Mouse (Mus musculus) myocyte (in vitro differentiated cells): ENCODE measurements around the gene Adamtsl5. TPM values are rescaled to one million over a fixed set of nuclear protein-coding genes. Genes with fewer than 3 reads are reported as not detected.

Source experiments
- H3K27me3 ChIP-seq: one replicate; pipeline ENCODE4 v1.6.1; 2011; ENCODE audit not compliant: control insufficient read depth, insufficient read depth, insufficient read length
- H3K36me3 ChIP-seq: one replicate; pipeline ENCODE4 v1.6.1; 2011; ENCODE audit not compliant: control insufficient read depth, insufficient read depth
- H3K4me2 ChIP-seq: one replicate; pipeline ENCODE4 v1.6.1; 2011; ENCODE audit warnings: low read depth, control low read depth
- H3K4me3 ChIP-seq: one replicate; pipeline ENCODE4 v1.5.1; 2011; ENCODE audit warnings: mild to moderate bottlenecking, control low read depth, moderate library complexity
- H3K79me2 ChIP-seq: one replicate; pipeline ENCODE4 v1.6.1; 2011; ENCODE audit not compliant: control insufficient read depth, insufficient read depth
- H3ac ChIP-seq: one replicate; pipeline ENCODE4 v1.6.1; 2011; ENCODE audit not compliant: control insufficient read depth, insufficient read length
- CEBPB ChIP-seq: IDR thresholded peaks from 2 replicates; pipeline ENCODE4 v1.6.1; 2011; ENCODE audit warnings: mild to moderate bottlenecking, moderate library complexity; ENCODE audit not compliant: poor library complexity, insufficient read depth, severe bottlenecking
- E2F4 ChIP-seq: IDR thresholded peaks from one replicate; pipeline ENCODE4 v1.6.1; 2011; ENCODE audit warnings: mild to moderate bottlenecking, control low read depth, moderate library complexity; ENCODE audit not compliant: insufficient read depth
- MAX ChIP-seq: IDR thresholded peaks from one replicate; pipeline ENCODE4 v1.6.1; 2011; ENCODE audit warnings: low read depth, mild to moderate bottlenecking, control low read depth
- MYOD1 ChIP-seq, 3 experiments: IDR thresholded peaks; one replicate each; pipeline ENCODE4 v1.6.1; 2011; ENCODE audit warnings: control low read depth in 2 of 3, low read depth in 2 of 3, mild to moderate bottlenecking in 2 of 3, moderate library complexity in 1 of 3; ENCODE audit not compliant: insufficient read length in 2 of 3, control insufficient read depth in 1 of 3
- MYOG ChIP-seq, 3 experiments: IDR thresholded peaks; one replicate each; pipeline ENCODE4 v1.6.1; 2011; ENCODE audit warnings: control low read depth in 2 of 3, low read depth in 2 of 3, mild to moderate bottlenecking in 2 of 3; ENCODE audit not compliant: insufficient read length in 2 of 3, control insufficient read depth in 1 of 3, insufficient read depth in 1 of 3
- POLR2A ChIP-seq: IDR thresholded peaks from one replicate; pipeline ENCODE4 v1.6.1; 2011; ENCODE audit warnings: low read depth, mild to moderate bottlenecking, control low read depth, moderate library complexity; ENCODE audit not compliant: insufficient read length
- POLR2AphosphoS2 ChIP-seq: IDR thresholded peaks from one replicate; pipeline ENCODE4 v1.6.1; 2011; ENCODE audit warnings: low read depth, control low read depth; ENCODE audit not compliant: insufficient read length
- REST ChIP-seq: IDR thresholded peaks from one replicate; pipeline ENCODE4 v1.6.1; 2011; ENCODE audit warnings: mild to moderate bottlenecking, control low read depth, moderate library complexity; ENCODE audit not compliant: insufficient read depth, insufficient read length
- SRF ChIP-seq: IDR thresholded peaks from one replicate; pipeline ENCODE4 v1.6.1; 2011; ENCODE audit warnings: low read depth; ENCODE audit not compliant: control insufficient read depth, insufficient read length
- TCF12 ChIP-seq: IDR thresholded peaks from one replicate; pipeline ENCODE4 v1.6.1; 2011; ENCODE audit warnings: mild to moderate bottlenecking, control low read depth; ENCODE audit not compliant: poor library complexity, insufficient read depth, severe bottlenecking
- TCF3 ChIP-seq: IDR thresholded peaks from one replicate; pipeline ENCODE4 v1.6.1; 2011; ENCODE audit warnings: low read depth, control low read depth; ENCODE audit not compliant: insufficient read length
- USF1 ChIP-seq: IDR thresholded peaks from one replicate; pipeline ENCODE4 v1.6.1; 2011; ENCODE audit warnings: low read depth, mild to moderate bottlenecking, control low read depth, moderate library complexity
- polyA plus RNA-seq: library from polyadenylated mRNA; unstranded; fragments of >200 nt; fragmentation: generic; extraction: Trizol; gene quantifications from one replicate; pipeline ENCODE4 v1.2.1, GENCODE M21; 2012; ENCODE audit warnings: missing spikeins

Adamtsl5 gene
- polyA plus RNA-seq, 1 experiment = 57.8 TPM

- Histone ChIP-seq H3K79me2 (no peaks in the 10 kb centered on the region), H3K36me3 (no peaks in the 10 kb centered on the region), H3K27me3 (peaks cover 71% of the 10 kb centered on the region), H3K4me2 (no peak overlapping the region), H3K4me3 (no peak overlapping the region), H3ac (no peak overlapping the region)
- no peak for TF ChIP-seq E2F4
- no peak for TF ChIP-seq USF1
- TF ChIP-seq POLR2A = no peak
- TF ChIP-seq MAX = no peak
- no peak for TF ChIP-seq MYOG (IDR thresholded peaks at IDR 0.05; ENCODE audit: control insufficient read depth in 1 of 3, insufficient read depth in 1 of 3, insufficient read length in 2 of 3, low read depth in 2 of 3)
- TF ChIP-seq SRF = no peak
- TF ChIP-seq POLR2AphosphoS2 = no peak
- no peak for TF ChIP-seq REST
- no peak for TF ChIP-seq CEBPB
- TF ChIP-seq MYOD1 (IDR thresholded peaks at IDR 0.05; ENCODE audit: control insufficient read depth in 1 of 3, insufficient read length in 2 of 3, low read depth in 2 of 3) = no peak
- no peak for TF ChIP-seq TCF12
- no peak for TF ChIP-seq TCF3
Measured at GRCm38 (mm10) chr10:80357336-80357735, 9.1 kb upstream of the Adamtsl5 start.

- no peak overlapping the region for H3ac ChIP-seq
- no peak for TF ChIP-seq MYOD1 (IDR thresholded peaks at IDR 0.05; ENCODE audit: control insufficient read depth in 1 of 3, insufficient read length in 2 of 3, low read depth in 2 of 3)
- no peak for TF ChIP-seq REST
- TF ChIP-seq USF1 = no peak
- no peak for TF ChIP-seq TCF12
- TF ChIP-seq POLR2A = no peak
- TF ChIP-seq MYOG (IDR thresholded peaks at IDR 0.05; ENCODE audit: control insufficient read depth in 1 of 3, insufficient read depth in 1 of 3, insufficient read length in 2 of 3, low read depth in 2 of 3) = no peak
- TF ChIP-seq E2F4 = no peak
- no peak for TF ChIP-seq SRF
- no peak for TF ChIP-seq MAX
- TF ChIP-seq TCF3 = no peak
- H3K4me2 ChIP-seq = no peak overlapping the region
- no peak overlapping the region for H3K4me3 ChIP-seq
- H3K27me3 ChIP-seq = peaks cover 71% of the 10 kb centered on the region
- H3K36me3 ChIP-seq = no peaks in the 10 kb centered on the region
- H3K79me2 ChIP-seq = no peaks in the 10 kb centered on the region
Measured at GRCm38 (mm10) chr10:80356737-80357136, 8.5 kb upstream of the Adamtsl5 start.

GRCm38 (mm10) chr10:80356001-80356682 lies 7.9 kb upstream of the Adamtsl5 start, which contains the start of gene Plk5:
TSS of gene Plk5 (plus strand) at chr10:80356459.
- Histone ChIP-seq H3K79me2 (no peaks in the 10 kb centered on the region), H3K27me3 (peaks cover 69% of the 10 kb centered on the region), H3ac (no peak within 1 kb of the TSS), H3K4me3 (no peak within 1 kb of the TSS), H3K4me2 (no peak within 1 kb of the TSS), H3K36me3 (no peaks in the 10 kb centered on the region)
- TF ChIP-seq CEBPB = no peak
- no peak for TF ChIP-seq TCF3
- no peak for TF ChIP-seq USF1
- TF ChIP-seq MYOD1 (IDR thresholded peaks at IDR 0.05; ENCODE audit: control insufficient read depth in 1 of 3, insufficient read length in 2 of 3, low read depth in 2 of 3) = no peak
- no peak for TF ChIP-seq TCF12
- no peak for TF ChIP-seq POLR2AphosphoS2
- no peak for TF ChIP-seq E2F4
- TF ChIP-seq SRF = no peak
- no peak for TF ChIP-seq MAX
- TF ChIP-seq REST = no peak
- no peak for TF ChIP-seq POLR2A
- TF ChIP-seq MYOG (IDR thresholded peaks at IDR 0.05; ENCODE audit: control insufficient read depth in 1 of 3, insufficient read depth in 1 of 3, insufficient read length in 2 of 3, low read depth in 2 of 3) = no peak

- no peak overlapping the region for H3K4me3 ChIP-seq
- TF ChIP-seq USF1 (no peak), MYOD1 (IDR thresholded peaks at IDR 0.05; ENCODE audit: control insufficient read depth in 1 of 3, insufficient read length in 2 of 3, low read depth in 2 of 3) (no peak), MAX (no peak), TCF3 (no peak), REST (no peak), CEBPB (no peak), SRF (no peak), TCF12 (no peak), E2F4 (no peak), MYOG (IDR thresholded peaks at IDR 0.05; ENCODE audit: control insufficient read depth in 1 of 3, insufficient read depth in 1 of 3, insufficient read length in 2 of 3, low read depth in 2 of 3) (no peak), POLR2A (no peak)
Measured at GRCm38 (mm10) chr10:80355431-80355830, 7.2 kb upstream of the Adamtsl5 start.

More at GRCm38 (mm10) chr10:80355431-80355830, 7.2 kb upstream of the Adamtsl5 start:
- H3K27me3 ChIP-seq = peaks cover 62% of the 10 kb centered on the region
- no peaks in the 10 kb centered on the region for H3K79me2 ChIP-seq
- H3K4me2 ChIP-seq = no peak overlapping the region
- no peak overlapping the region for H3ac ChIP-seq
- H3K36me3 ChIP-seq = no peaks in the 10 kb centered on the region
